Mouse (Mus musculus): ENCODE data around the gene Vegfb.

DNA sequence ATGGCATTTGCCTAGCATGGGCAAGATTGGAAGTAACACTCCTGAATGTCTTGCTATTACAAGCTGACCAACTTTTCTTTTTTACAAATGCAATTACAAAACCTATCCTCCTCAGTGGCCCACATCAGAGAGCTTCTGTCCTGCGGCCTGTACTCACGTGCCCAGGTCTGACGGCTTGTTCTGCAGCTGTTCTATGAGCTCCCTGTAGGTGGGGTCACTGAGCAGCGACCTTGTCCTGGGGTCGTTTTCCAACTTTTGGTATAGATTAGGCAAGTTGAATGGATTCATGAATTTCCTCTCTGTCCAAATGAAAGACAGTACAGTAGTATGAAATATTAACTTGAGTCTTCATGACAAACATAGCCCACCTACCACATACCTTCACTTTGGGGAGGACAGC lies 46.6 kb upstream of the Vegfb start:
- no peak for TF ChIP-seq ZC3H11A (IDR thresholded peaks at IDR 0.05; ENCODE audit: borderline replicate concordance, low read depth, low read length)
- TF ChIP-seq HCFC1 (IDR thresholded peaks at IDR 0.05; ENCODE audit: borderline replicate concordance, insufficient read depth, low read length), result no peak
- no peak for TF ChIP-seq MAFK (IDR thresholded peaks at IDR 0.05; ENCODE audit: insufficient read depth, low read depth, low read length)
- TF ChIP-seq ZNF384 (IDR thresholded peaks at IDR 0.05; ENCODE audit: low read depth, low read length), result no peak
- TF ChIP-seq CHD2 (IDR thresholded peaks at IDR 0.05; ENCODE audit: low read depth, low read length), result no peak
